Mouse (Mus musculus) limb, embryonic 15.5 days (tissue): ENCODE data around the gene Alk. TPM values are rescaled to one million over a fixed set of nuclear protein-coding genes. Genes with fewer than 3 reads are reported as not detected.

Experiments
- ATAC-seq: fragments of 200-750 bp; cut with Nextera tagmentation; 2 replicates; pipeline ENCODE4 v1.8.0; 2017; ENCODE audit warnings: low read depth, moderate TSS enrichment; ENCODE audit not compliant: insufficient number of reproducible peaks, low FRiP score, low TSS enrichment
- H3K27ac ChIP-seq: fragments of 300-500 bp; sonication (generic); 2 replicates; pipeline ENCODE4 v1.5.1; 2015; ENCODE audit warnings: moderate library complexity, mild to moderate bottlenecking, inconsistent platforms
- H3K27me3 ChIP-seq: fragments of 300-500 bp; sonication (generic); 2 replicates; pipeline ENCODE4 v1.6.1; 2015; ENCODE audit warnings: inconsistent platforms
- H3K36me3 ChIP-seq: fragments of 300-500 bp; sonication (generic); 2 replicates; pipeline ENCODE4 v1.6.1; 2015; ENCODE audit warnings: inconsistent platforms
- H3K4me1 ChIP-seq: fragments of 300-500 bp; sonication (generic); 2 replicates; pipeline ENCODE4 v1.6.1; 2015; ENCODE audit warnings: inconsistent platforms
- H3K4me2 ChIP-seq: fragments of 300-500 bp; sonication (generic); 2 replicates; pipeline ENCODE4 v1.6.1; 2015; ENCODE audit warnings: mild to moderate bottlenecking, inconsistent platforms
- H3K4me3 ChIP-seq: fragments of 300-500 bp; sonication (generic); 2 replicates; pipeline ENCODE4 v1.5.1; 2015; ENCODE audit warnings: mild to moderate bottlenecking, inconsistent platforms
- H3K9ac ChIP-seq: fragments of 300-500 bp; sonication (generic); 2 replicates; pipeline ENCODE4 v1.6.1; 2015; ENCODE audit warnings: inconsistent platforms
- H3K9me3 ChIP-seq: fragments of 300-500 bp; sonication (generic); 2 replicates; pipeline ENCODE4 v1.6.1; 2016; ENCODE audit warnings: inconsistent platforms
- WGBS: fragments of 180-500 bp; shearing (Covaris S2); methylation state at CpG from one replicate; pipeline ENCODE4 v1.1.7; 2015; 5-methylcytosine and 5-hydroxymethylcytosine counted together
- polyA plus RNA-seq: library from polyadenylated mRNA; unstranded; fragments of >200 nt; fragmentation: Nextera tagmentation; extraction: Ambion mirVana; gene quantifications from 2 replicates; pipeline ENCODE4 v1.2.1, GENCODE M21; 2015

Gene Alk
- polyA plus RNA-seq, 1 experiment from 2014 or later = 0.50 TPM

GRCm38 (mm10) chr17:72081396-72081795, 523.0 kb downstream of the Alk start:
- 76% methylated on average over 2 of the region's 2 CpGs for WGBS
- Histone ChIP-seq H3K27ac (no peak overlapping the region), H3K4me1 (no peaks in the 10 kb centered on the region), H3K4me3 (no peak overlapping the region), H3K36me3 (no peaks in the 10 kb centered on the region), H3K9me3 (no peaks in the 10 kb centered on the region), H3K9ac (no peak overlapping the region), H3K27me3 (no peaks in the 10 kb centered on the region), H3K4me2 (no peak overlapping the region)
- no peak for ATAC-seq

GRCm38 (mm10) chr17:72076306-72076921, 528.0 kb downstream of the Alk start:
- no peak for ATAC-seq

GRCm38 (mm10) chr17:72071871-72072270, 532.6 kb downstream of the Alk start:
- WGBS = 64% methylated on average over 1 of the region's 1 CpGs
- no peak for ATAC-seq
- Histone ChIP-seq H3K9me3 (no peaks in the 10 kb centered on the region), H3K9ac (no peak overlapping the region), H3K4me3 (no peak overlapping the region), H3K4me2 (no peak overlapping the region), H3K27me3 (no peaks in the 10 kb centered on the region), H3K36me3 (no peaks in the 10 kb centered on the region), H3K27ac (no peak overlapping the region), H3K4me1 (no peaks in the 10 kb centered on the region)

More at GRCm38 (mm10) chr17:72076306-72076921, 528.0 kb downstream of the Alk start:
- 33% methylated on average over 12 of the region's 12 CpGs for WGBS
- H3K36me3 ChIP-seq = no peaks in the 10 kb centered on the region
- H3K9ac ChIP-seq = no peak overlapping the region
- H3K4me3 ChIP-seq = no peak overlapping the region
- H3K4me1 ChIP-seq = no peaks in the 10 kb centered on the region
- no peak overlapping the region for H3K4me2 ChIP-seq
- no peaks in the 10 kb centered on the region for H3K27me3 ChIP-seq
- no peak overlapping the region for H3K27ac ChIP-seq
- H3K9me3 ChIP-seq = no peaks in the 10 kb centered on the region

GRCm38 (mm10) chr17:72068176-72068575, 536.3 kb downstream of the Alk start:
- Histone ChIP-seq H3K27ac (no peak overlapping the region), H3K27me3 (no peaks in the 10 kb centered on the region), H3K9ac (no peak overlapping the region), H3K4me2 (no peak overlapping the region), H3K36me3 (no peaks in the 10 kb centered on the region), H3K4me1 (no peaks in the 10 kb centered on the region), H3K9me3 (no peaks in the 10 kb centered on the region), H3K4me3 (no peak overlapping the region)
- ATAC-seq = no peak
- WGBS = 79% methylated on average over 6 of the region's 6 CpGs

DNA sequence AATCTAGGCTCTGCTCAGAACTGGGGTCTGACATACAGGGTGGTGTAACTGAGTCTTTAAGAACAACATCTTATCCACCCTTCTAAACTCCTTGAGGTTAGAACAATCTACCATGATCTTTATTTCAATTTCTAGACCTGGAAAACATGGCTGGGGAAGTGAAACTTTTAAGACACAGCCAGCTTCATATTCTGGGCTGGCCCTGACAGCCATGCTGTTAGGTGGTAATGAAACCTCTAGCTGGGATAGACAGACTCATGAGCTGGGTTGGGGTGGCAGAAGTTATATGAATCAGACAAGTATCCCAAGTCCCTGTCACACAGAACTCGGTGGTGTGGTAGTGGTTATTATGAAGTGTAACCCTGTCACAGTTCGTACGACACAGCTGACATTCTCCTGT, 541.4 kb downstream of the Alk start:
- Histone ChIP-seq H3K36me3 (no peaks in the 10 kb centered on the region), H3K27ac (no peak overlapping the region), H3K9ac (no peak overlapping the region), H3K4me2 (no peak overlapping the region), H3K27me3 (no peaks in the 10 kb centered on the region), H3K4me3 (no peak overlapping the region), H3K9me3 (no peaks in the 10 kb centered on the region), H3K4me1 (peaks cover 3% of the 10 kb centered on the region; the same call in 1 of the 2 replicates)
- ATAC-seq = no peak
- 92% methylated on average over 3 of the region's 3 CpGs for WGBS

GRCm38 (mm10) chr17:72059312-72059711, 545.1 kb downstream of the Alk start:
- ATAC-seq = no peak
- no peak overlapping the region for H3K4me3 ChIP-seq
- no peak overlapping the region for H3K9ac ChIP-seq
- no peak overlapping the region for H3K4me2 ChIP-seq
- no peak overlapping the region for H3K27ac ChIP-seq
- peaks cover 3% of the 10 kb centered on the region; the same call in 1 of the 2 replicates for H3K4me1 ChIP-seq
- no peaks in the 10 kb centered on the region for H3K27me3 ChIP-seq
- H3K36me3 ChIP-seq = no peaks in the 10 kb centered on the region
- no peaks in the 10 kb centered on the region for H3K9me3 ChIP-seq
- 64% methylated on average over 7 of the region's 7 CpGs for WGBS

DNA sequence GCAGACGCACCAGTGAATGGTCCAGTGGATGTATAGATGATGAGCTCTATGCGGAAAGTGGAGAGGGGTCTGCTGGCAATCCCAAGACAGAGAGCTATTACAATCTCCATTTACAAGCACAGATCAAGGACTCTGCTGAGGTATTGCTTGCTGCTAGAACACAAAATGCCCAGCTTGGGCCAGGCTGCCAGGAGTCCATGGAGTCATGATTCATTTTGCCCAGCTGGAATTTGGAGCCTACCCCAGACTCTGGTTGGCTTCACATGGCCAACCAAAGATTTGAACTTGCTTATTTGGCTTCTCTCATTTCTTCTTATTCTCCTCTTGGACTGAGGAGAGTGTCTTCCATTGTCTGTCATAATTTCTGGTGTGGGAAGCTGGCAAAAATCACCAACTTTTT, 558.8 kb downstream of the Alk start:
- WGBS = 92% methylated on average over 2 of the region's 2 CpGs
- no peak for ATAC-seq
- H3K9ac ChIP-seq = no peak overlapping the region
- H3K4me2 ChIP-seq = no peak overlapping the region
- H3K4me3 ChIP-seq = no peak overlapping the region
- H3K36me3 ChIP-seq = no peaks in the 10 kb centered on the region
- no peaks in the 10 kb centered on the region for H3K27me3 ChIP-seq
- no peaks in the 10 kb centered on the region for H3K9me3 ChIP-seq
- no peak overlapping the region for H3K27ac ChIP-seq
- H3K4me1 ChIP-seq = peaks cover 13% of the 10 kb centered on the region; the same call in 1 of the 2 replicates

DNA sequence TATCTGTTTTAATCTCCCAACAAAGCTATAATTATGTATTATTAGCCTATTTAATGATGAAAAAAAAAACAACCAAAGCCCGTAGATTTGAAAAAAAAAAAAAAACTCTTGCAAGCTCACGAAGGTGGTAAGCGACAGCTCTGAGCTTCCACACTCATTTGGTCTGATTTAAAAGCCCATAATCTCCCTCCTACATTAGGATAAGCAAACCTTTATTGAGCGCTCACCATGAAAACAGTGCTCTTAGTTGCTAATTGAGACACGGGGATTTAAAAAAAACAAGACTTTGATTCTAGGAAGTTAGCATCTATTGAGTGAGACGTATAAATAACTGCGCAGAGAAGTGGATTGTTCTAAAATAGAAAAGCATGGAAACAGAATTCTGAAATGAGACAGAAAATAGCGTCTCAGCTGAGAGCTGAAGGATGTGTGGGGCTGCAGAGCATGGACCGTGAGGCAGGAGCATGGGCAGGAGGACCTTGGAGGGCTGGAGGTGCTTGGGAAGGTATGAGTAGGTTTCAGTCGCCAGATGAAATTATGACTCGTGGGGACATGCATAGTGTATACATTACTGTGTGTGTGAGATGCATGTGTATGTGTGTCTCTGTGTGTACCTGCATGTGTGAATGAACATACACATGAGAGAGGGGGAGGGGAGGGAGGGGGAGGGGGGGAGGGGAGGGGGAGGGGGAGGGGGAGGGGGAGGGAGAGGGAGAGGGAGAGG, 560.6 kb downstream of the Alk start:
- no peak for ATAC-seq
- H3K4me1 ChIP-seq = peaks cover 13% of the 10 kb centered on the region; the same call in 1 of the 2 replicates
- 0 out of 2 replicates have a peak overlapping the region, but pooled peaks have one; percentile 18 for H3K27ac ChIP-seq
- H3K9ac ChIP-seq = no peak overlapping the region
- WGBS = 67% methylated on average over 11 of the region's 11 CpGs
- H3K4me2 ChIP-seq = no peak overlapping the region
- no peaks in the 10 kb centered on the region for H3K36me3 ChIP-seq
- H3K4me3 ChIP-seq = no peak overlapping the region
- no peaks in the 10 kb centered on the region for H3K27me3 ChIP-seq
- no peaks in the 10 kb centered on the region for H3K9me3 ChIP-seq

- no peak for ATAC-seq
- Histone ChIP-seq H3K27me3 (no peaks in the 10 kb centered on the region), H3K9me3 (no peaks in the 10 kb centered on the region), H3K36me3 (no peaks in the 10 kb centered on the region), H3K27ac (0 out of 2 replicates have a peak overlapping the region, but pooled peaks have one; percentile 18), H3K4me3 (no peak overlapping the region), H3K4me1 (peaks cover 13% of the 10 kb centered on the region; the same call in 1 of the 2 replicates), H3K9ac (no peak overlapping the region), H3K4me2 (no peak overlapping the region)
- 39% methylated on average over 9 of the region's 9 CpGs for WGBS
Measured at GRCm38 (mm10) chr17:72043001-72043666, 561.3 kb downstream of the Alk start.

GRCm38 (mm10) chr17:72039176-72039948, 565.1 kb downstream of the Alk start:
- peaks cover 11% of the 10 kb centered on the region; the same call in 1 of the 2 replicates for H3K4me1 ChIP-seq
- H3K4me2 ChIP-seq = no peak overlapping the region
- WGBS = 62% methylated on average over 7 of the region's 7 CpGs
- no peak overlapping the region for H3K9ac ChIP-seq
- H3K9me3 ChIP-seq = no peaks in the 10 kb centered on the region
- no peak for ATAC-seq
- no peak overlapping the region for H3K4me3 ChIP-seq
- no peaks in the 10 kb centered on the region for H3K36me3 ChIP-seq
- no peaks in the 10 kb centered on the region for H3K27me3 ChIP-seq
- H3K27ac ChIP-seq = no peak overlapping the region

GRCm38 (mm10) chr17:72038371-72038770, 566.1 kb downstream of the Alk start:
- no peak overlapping the region for H3K9ac ChIP-seq
- 78% methylated on average over 5 of the region's 5 CpGs for WGBS
- no peak for ATAC-seq

More at GRCm38 (mm10) chr17:72038371-72038770, 566.1 kb downstream of the Alk start:
- Histone ChIP-seq H3K27ac (no peak overlapping the region), H3K27me3 (no peaks in the 10 kb centered on the region), H3K4me1 (peaks cover 4% of the 10 kb centered on the region; the same call in 1 of the 2 replicates), H3K4me3 (no peak overlapping the region), H3K4me2 (no peak overlapping the region), H3K36me3 (no peaks in the 10 kb centered on the region), H3K9me3 (no peaks in the 10 kb centered on the region)
